Mouse (Mus musculus): ENCODE measurements around the gene Thumpd2. TPM values are rescaled to one million over a fixed set of nuclear protein-coding genes. Genes with fewer than 3 reads are reported as not detected.

Gene Thumpd2
- polyA plus RNA-seq, 1 experiment: 3.6 TPM

GRCm38 (mm10) chr17:81041662-81042061, 23.2 kb downstream of the Thumpd2 start:
- no peak overlapping the region for H3K4me3 ChIP-seq (ENCODE audit: control insufficient read depth, insufficient read depth, low read length)
- H3K4me1 ChIP-seq (replicated peaks; ENCODE audit: control insufficient read depth, insufficient read depth, low read length): peaks cover 10% of the 10 kb centered on the region; the same call in 1 of the 2 replicates
- TF ChIP-seq CTCF (IDR thresholded peaks at IDR 0.05; ENCODE audit: borderline replicate concordance, control insufficient read depth, extremely low read depth, insufficient read depth, low read length, poor library complexity): no peak
- no peak for TF ChIP-seq POLR2A (IDR thresholded peaks at IDR 0.05; ENCODE audit: control insufficient read depth, extremely low read depth, insufficient read depth, low read length, poor library complexity)
- 95% methylated on average over 2 of the region's 2 CpGs for WGBS
- no peak overlapping the region for H3K27ac ChIP-seq (ENCODE audit: control insufficient read depth, insufficient read depth, low read length)
- H3K27me3 ChIP-seq (ENCODE audit: control insufficient read depth, insufficient read depth, low read length): no peaks in the 10 kb centered on the region
- peaks cover 18% of the 10 kb centered on the region; the same call in 1 of the 2 replicates for H3K36me3 ChIP-seq (ENCODE audit: control insufficient read depth, insufficient read depth, low read length)
- DNase-seq: no peak

- no peak overlapping the region for H3K27ac ChIP-seq (ENCODE audit: control insufficient read depth, insufficient read depth, low read length)
- TF ChIP-seq CTCF (IDR thresholded peaks at IDR 0.05; ENCODE audit: borderline replicate concordance, control insufficient read depth, extremely low read depth, insufficient read depth, low read length, poor library complexity): no peak
- H3K36me3 ChIP-seq (ENCODE audit: control insufficient read depth, insufficient read depth, low read length): peaks cover 18% of the 10 kb centered on the region; the same call in 1 of the 2 replicates
- DNase-seq: no peak
- H3K4me1 ChIP-seq (replicated peaks; ENCODE audit: control insufficient read depth, insufficient read depth, low read length): peaks cover 5% of the 10 kb centered on the region; the same call in 1 of the 2 replicates
- H3K27me3 ChIP-seq (ENCODE audit: control insufficient read depth, insufficient read depth, low read length): no peaks in the 10 kb centered on the region
- H3K4me3 ChIP-seq (ENCODE audit: control insufficient read depth, insufficient read depth, low read length): no peak overlapping the region
- WGBS: 98% methylated on average over 2 of the region's 2 CpGs
Measured at GRCm38 (mm10) chr17:81038707-81039408, 26.0 kb downstream of the Thumpd2 start.

GRCm38 (mm10) chr17:81035354-81035753, 29.5 kb downstream of the Thumpd2 start:
- Histone ChIP-seq H3K4me1 (replicated peaks; ENCODE audit: control insufficient read depth, insufficient read depth, low read length) (no peaks in the 10 kb centered on the region), H3K27me3 (ENCODE audit: control insufficient read depth, insufficient read depth, low read length) (no peaks in the 10 kb centered on the region), H3K4me3 (ENCODE audit: control insufficient read depth, insufficient read depth, low read length) (no peak overlapping the region), H3K27ac (ENCODE audit: control insufficient read depth, insufficient read depth, low read length) (no peak overlapping the region), H3K36me3 (ENCODE audit: control insufficient read depth, insufficient read depth, low read length) (peaks cover 18% of the 10 kb centered on the region)
- WGBS: 90% methylated on average over 5 of the region's 5 CpGs
- no peak for DNase-seq
- no peak for TF ChIP-seq CTCF (IDR thresholded peaks at IDR 0.05; ENCODE audit: borderline replicate concordance, control insufficient read depth, extremely low read depth, insufficient read depth, low read length, poor library complexity)
- no peak for TF ChIP-seq POLR2A (IDR thresholded peaks at IDR 0.05; ENCODE audit: control insufficient read depth, extremely low read depth, insufficient read depth, low read length, poor library complexity)

- no peaks in the 10 kb centered on the region for H3K4me1 ChIP-seq (replicated peaks; ENCODE audit: control insufficient read depth, insufficient read depth, low read length)
- H3K4me3 ChIP-seq (ENCODE audit: control insufficient read depth, insufficient read depth, low read length): no peak overlapping the region
- DNase-seq: no peak
- H3K36me3 ChIP-seq (ENCODE audit: control insufficient read depth, insufficient read depth, low read length): peaks cover 5% of the 10 kb centered on the region
- TF ChIP-seq POLR2A (IDR thresholded peaks at IDR 0.05; ENCODE audit: control insufficient read depth, extremely low read depth, insufficient read depth, low read length, poor library complexity) (no peak), CTCF (IDR thresholded peaks at IDR 0.05; ENCODE audit: borderline replicate concordance, control insufficient read depth, extremely low read depth, insufficient read depth, low read length, poor library complexity) (no peak)
- no peak overlapping the region for H3K27ac ChIP-seq (ENCODE audit: control insufficient read depth, insufficient read depth, low read length)
- 93% methylated on average over 2 of the region's 2 CpGs for WGBS
- no peaks in the 10 kb centered on the region for H3K27me3 ChIP-seq (ENCODE audit: control insufficient read depth, insufficient read depth, low read length)
Measured at GRCm38 (mm10) chr17:81032957-81033356, 31.9 kb downstream of the Thumpd2 start.

- Histone ChIP-seq H3K36me3 (ENCODE audit: control insufficient read depth, insufficient read depth, low read length) (peaks cover under 1% of the 10 kb centered on the region), H3K4me3 (ENCODE audit: control insufficient read depth, insufficient read depth, low read length) (no peak overlapping the region), H3K4me1 (replicated peaks; ENCODE audit: control insufficient read depth, insufficient read depth, low read length) (no peaks in the 10 kb centered on the region), H3K27ac (ENCODE audit: control insufficient read depth, insufficient read depth, low read length) (no peak overlapping the region), H3K27me3 (ENCODE audit: control insufficient read depth, insufficient read depth, low read length) (no peaks in the 10 kb centered on the region)
- DNase-seq: no peak
- 98% methylated on average over 3 of the region's 3 CpGs for WGBS
- TF ChIP-seq CTCF (IDR thresholded peaks at IDR 0.05; ENCODE audit: borderline replicate concordance, control insufficient read depth, extremely low read depth, insufficient read depth, low read length, poor library complexity): no peak
- TF ChIP-seq POLR2A (IDR thresholded peaks at IDR 0.05; ENCODE audit: control insufficient read depth, extremely low read depth, insufficient read depth, low read length, poor library complexity): no peak
Measured at GRCm38 (mm10) chr17:81031830-81032442, 32.9 kb downstream of the Thumpd2 start.

GRCm38 (mm10) chr17:81027331-81027730, 37.6 kb downstream of the Thumpd2 start:
- Histone ChIP-seq H3K36me3 (ENCODE audit: control insufficient read depth, insufficient read depth, low read length) (peaks cover 18% of the 10 kb centered on the region), H3K27me3 (ENCODE audit: control insufficient read depth, insufficient read depth, low read length) (no peaks in the 10 kb centered on the region), H3K4me3 (ENCODE audit: control insufficient read depth, insufficient read depth, low read length) (no peak overlapping the region), H3K27ac (ENCODE audit: control insufficient read depth, insufficient read depth, low read length) (no peak overlapping the region), H3K4me1 (replicated peaks; ENCODE audit: control insufficient read depth, insufficient read depth, low read length) (no peaks in the 10 kb centered on the region)
- TF ChIP-seq POLR2A (IDR thresholded peaks at IDR 0.05; ENCODE audit: control insufficient read depth, extremely low read depth, insufficient read depth, low read length, poor library complexity) (no peak), CTCF (IDR thresholded peaks at IDR 0.05; ENCODE audit: borderline replicate concordance, control insufficient read depth, extremely low read depth, insufficient read depth, low read length, poor library complexity) (no peak)
- WGBS: 98% methylated on average over 6 of the region's 6 CpGs
- DNase-seq: no peak
